Mouse (Mus musculus): Measurements from ENCODE around the gene Phf21b.
"Not testable (repeated sequence)": the region's sequence is repeated elsewhere in the genome, so short reads cannot be mapped to it uniquely, and the experiment has no call there.

The Phf21b gene

DNA sequence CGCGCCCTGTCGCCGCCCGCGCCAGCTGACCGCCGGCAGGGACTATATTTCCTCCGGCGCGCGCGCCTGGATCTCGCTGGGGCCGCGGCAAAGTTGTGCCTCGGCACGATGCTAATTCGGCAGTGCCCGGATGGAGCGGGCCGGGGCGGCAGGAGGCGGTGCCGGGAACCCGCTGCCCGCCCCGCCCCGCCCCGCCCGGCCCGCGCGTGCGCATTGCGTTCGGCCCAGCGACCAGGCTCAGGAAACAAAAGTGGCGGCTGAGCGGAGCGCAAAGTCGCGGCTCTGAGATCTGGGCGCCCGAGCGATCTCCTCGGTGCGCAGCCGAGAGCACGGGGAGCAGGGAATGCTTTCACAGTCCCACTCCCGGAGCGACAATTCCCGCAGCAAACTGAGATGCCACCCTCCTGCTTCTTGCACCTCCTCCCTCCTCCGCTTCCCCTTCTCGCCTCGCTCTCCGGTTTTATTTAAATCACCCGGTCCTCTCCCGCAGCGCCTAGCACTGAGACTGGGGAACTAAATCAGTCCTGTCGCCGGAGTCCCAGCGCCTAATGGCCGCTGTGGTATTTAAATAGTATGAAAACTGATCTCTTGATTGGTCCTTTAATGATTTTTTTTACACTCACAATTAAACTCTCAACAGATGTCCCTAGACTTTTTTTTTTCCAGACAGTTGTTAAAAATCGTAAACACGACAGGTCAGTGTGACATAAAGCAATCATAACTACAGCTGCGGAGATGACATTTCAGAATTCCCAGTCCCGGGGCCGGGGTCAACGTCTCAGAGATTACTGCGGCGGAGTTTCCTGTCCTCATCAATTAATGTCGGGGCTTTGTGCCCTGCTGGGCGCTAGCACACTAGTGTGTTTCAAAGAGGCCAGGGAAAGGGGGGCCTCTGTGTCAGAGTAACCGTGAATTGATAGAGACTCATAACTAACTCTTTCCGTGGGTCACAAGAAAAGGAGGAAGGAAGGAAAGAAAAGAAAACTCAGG is at the start of gene Phf21b:
Gene Phf21b (minus strand): TSS at position 44 of the 990 bp plus-strand sequence.
- peak; percentile 96 for DNase-seq (ENCODE audit: low read depth)

DNA sequence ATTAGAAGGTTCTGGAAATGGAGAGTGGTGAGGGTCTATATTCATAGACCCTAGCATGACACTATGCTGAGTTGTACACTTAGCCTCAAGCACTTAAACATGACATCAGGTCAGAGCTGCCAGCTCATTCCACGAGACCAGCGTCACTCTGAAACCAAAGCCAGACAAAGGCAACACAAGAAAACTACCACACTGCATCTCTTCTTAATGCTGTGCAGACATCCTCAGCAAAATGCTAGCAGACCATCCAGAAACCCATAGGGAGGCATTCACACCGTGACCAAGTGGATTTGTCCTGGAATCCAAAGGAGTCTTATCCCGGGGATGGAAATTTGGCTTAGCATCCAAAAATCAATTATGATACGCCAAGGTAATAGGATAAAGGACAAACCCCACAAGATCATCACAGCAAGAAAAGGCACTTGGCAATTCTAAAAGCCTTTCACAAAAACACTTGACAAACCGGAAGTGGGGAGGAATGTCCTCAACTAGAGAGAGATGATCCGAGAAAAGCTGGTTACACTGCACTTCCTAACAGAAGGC is 48.1 kb upstream of the Phf21b start:
- no peak for DNase-seq (ENCODE audit: low read depth)

DNA sequence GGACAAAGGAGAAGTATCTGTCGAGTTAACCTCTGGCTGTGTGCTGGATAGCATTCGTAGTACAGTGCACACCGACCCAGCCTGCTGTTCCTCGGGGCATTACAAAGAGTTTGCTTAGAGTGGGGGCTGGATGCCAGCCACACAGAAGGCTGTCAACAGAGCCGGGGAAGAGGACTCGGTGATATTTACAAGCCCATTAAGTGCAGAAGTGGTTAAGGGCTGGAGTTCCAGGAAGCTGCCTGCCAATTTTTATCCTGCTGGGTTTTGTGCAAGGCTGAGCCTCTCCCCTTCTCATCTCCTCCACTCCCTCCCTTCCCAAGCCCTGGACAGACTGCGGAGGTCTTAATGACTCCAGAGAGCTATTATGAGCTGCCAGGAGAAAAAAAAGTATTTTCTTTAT is 42.2 kb upstream of the Phf21b start:
- DNase-seq (ENCODE audit: low read depth): no peak

DNA sequence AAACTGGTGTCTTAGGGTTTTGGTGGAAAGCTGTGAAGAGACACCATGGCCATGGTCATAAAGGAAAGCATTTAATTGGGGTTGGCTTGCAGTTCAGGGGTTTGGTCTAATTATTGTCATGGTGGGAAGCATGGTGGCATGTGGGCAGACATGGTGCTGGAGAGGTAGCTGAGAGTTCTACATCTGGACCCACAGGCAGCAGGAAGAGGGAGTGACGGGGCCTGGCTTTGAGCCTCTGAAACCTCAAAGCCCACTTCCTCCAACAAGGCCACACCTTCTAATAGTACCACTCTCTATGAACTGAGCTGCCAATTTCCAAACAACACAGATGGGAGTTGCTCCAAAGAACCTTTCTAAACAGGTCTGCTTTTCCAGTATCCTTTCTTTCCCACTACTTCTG is 40.8 kb upstream of the Phf21b start:
- no peak for DNase-seq (ENCODE audit: low read depth)

DNA sequence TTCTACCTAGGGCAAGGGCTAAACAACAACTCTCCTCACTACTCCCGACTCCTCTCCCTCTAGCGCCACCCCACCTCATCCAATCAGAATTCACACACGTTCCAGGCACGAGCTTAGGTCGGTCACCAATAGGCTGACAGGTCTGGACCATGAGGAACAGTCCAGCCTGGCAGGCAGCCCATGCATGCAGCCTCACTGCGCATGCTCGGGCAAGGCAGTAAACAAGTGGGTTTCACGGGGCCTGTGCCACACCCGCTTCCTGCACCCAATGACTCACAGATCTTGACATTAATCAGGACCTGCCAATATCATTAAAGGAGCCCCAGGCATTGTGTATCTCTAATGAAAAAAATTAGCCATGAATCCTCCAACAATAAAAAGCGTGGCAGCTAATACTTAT is 40.4 kb upstream of the Phf21b start:
- not testable (repeated sequence) for DNase-seq (ENCODE audit: low read depth)

DNA sequence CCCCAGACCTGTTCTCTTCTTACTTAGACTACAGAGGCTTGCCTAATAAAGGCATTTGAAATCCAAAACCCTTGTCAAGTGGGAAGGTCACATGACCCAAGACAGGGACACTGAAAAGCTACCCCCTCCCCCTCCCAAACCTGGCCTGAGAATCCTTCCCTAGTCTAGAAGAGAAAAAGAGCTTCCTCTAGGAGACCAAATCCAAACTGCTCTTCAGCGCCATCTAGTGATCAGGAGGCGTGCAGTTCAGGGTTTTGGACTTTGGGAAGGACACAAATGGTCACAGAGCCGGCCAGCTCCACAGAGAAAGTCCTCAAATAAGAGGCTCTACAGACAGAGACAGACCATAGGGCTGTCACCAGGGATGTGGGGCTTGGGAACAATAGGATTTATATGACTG is 35.8 kb upstream of the Phf21b start:
- peak; percentile 88 for DNase-seq (ENCODE audit: low read depth)

DNA sequence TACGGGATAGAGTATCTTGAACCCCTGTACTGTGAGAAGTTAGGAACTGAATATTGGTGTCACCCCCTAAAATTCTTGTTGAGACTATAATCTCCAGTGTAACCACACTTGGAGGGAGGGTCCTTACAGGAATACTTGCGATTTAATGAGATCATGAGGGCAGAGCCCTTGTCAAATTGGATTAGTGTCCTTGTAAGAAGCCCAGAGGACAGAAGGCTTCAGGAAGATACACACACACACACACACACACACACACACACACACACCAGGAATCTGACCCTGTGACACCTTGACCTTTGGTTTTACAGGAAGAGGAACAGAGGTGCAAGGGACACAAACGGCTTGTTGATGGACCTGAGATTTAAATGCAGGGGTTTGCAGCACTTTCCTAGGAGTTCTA is 35.4 kb upstream of the Phf21b start:
- DNase-seq (ENCODE audit: low read depth): no peak

DNA sequence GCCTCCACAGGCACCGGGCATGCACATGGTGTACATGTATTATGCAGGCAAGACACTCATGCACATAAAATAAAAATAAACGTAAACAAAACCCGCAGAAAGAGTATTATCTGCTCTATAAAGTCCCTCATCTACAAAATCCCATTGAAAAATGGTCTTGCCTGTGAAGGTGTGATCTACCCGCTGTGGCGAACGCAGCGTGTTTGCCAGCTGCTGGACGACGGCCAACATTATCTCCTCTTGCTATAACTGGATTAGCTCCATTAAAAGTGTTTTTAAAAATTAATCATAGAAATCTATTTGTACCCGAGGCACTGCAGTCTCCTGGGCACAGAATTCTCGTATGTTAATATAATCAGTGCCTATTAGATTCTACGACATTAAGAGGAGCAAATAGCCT is 32.2 kb upstream of the Phf21b start:
- no peak for DNase-seq (ENCODE audit: low read depth)

DNA sequence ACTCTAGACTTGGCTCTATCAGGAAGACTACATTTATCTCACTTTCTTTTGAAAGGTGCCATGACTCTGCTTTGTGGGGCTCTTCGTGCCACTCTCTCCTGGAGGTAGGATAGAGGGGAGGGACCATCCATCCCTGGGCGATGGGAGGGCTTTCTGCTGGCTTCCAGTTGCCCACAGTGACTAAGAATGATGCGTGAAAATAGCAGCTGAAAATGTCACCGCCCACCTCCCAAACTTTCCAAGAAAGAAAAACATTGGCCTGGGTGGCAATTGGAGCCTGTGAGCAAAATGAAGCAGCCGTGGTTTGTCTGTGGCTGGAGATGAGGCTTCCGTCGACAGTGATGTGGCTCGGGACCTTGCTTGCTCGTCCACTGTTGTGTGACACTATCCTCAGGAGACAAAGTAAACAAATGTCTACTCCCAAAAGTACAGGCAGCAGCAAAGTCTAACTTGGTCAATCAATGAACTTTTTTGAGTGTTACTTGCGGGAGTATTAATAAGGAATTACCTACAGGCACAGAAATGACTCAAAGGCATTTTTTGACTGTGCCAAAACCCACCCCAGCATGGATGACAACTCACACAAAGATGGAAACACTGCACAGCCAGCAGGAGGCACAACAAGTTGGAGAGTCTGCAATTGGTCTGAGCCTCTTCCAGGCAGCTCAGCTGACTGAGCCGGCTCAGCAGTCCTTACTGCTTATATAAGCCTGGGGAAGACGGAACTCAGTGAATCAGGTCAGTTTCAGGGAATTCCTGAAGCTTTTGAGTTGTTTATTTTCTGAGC is 21.4 kb upstream of the Phf21b start:
- DNase-seq (ENCODE audit: low read depth): no peak

DNA sequence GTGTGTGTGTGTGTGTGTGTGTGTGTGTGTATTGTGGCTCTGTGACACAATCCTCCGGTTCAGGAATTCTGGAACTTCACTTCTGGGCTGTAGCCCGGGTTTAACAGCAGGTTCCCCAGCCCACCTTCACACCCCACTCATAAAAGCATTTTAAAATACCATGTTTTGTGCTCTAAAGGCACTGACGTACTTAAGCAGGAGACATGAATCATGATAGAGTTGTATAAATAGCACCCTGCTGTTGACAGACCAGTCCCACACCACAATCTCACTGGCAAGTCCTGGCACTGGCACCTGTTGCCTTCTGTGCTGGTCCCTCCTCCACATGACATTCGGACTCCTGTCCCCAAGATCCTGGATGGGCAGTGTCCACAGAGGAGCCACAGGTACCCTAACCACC is 18.0 kb upstream of the Phf21b start:
- no peak for DNase-seq (ENCODE audit: low read depth)

DNA sequence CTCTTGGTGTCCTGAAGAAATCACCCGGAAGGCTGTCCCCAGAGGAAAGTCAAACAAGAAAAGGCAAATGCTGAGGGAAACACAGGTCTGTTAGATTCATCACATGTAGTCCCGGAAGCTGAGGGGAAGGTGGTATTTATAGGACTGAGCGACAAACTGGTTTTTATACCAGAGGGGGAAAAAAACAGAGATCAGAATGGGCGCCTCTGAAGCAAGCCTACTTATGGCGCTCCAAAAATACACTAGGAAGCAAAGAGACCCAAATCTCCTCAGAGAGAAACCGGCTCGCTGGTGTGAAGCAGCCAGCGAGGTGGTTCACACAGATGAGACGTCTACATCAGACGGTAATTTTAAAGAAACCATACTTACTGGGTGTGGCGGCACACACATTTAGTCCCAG is 17.2 kb upstream of the Phf21b start:
- DNase-seq (ENCODE audit: low read depth): no peak

DNA sequence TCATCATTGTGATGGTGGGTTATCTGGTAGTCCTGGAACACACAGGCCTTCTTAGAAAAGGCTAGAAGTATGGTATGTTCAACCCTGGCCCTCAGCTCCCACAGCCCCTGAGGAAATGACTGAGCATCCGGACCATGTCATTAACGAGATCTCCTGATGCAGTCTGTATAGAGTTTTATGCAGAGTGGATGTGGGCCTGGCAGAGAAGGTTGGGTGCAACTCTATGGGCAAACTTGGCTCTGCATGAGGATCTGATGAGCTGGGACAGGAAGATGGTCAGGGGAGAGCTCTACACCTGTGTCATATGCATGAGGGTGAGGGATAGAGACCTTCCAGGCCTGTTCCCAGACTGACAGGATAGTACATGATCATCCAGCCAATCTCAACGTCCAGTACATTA is 16.0 kb upstream of the Phf21b start:
- no peak for DNase-seq (ENCODE audit: low read depth)

DNA sequence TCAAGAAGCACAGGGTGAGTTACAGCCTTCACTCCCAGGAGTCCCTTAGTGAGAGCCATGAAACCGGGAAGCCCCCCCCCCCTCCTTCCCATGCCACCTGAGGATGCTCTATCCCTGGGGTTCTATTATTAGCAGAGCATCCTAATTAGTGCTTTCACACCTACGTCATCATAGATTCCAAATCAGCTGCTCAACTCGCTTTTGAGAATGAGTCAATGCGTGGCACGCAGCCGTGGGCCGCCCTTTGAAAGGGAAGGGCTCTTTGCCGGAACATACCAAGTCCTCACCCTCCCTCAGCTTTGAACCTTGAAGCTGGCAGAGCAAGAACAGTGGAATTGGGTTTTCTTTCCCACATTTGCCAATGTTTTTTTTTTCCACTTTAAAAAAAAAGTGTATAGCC is 6.1 kb upstream of the Phf21b start:
- no peak for DNase-seq (ENCODE audit: low read depth)

DNA sequence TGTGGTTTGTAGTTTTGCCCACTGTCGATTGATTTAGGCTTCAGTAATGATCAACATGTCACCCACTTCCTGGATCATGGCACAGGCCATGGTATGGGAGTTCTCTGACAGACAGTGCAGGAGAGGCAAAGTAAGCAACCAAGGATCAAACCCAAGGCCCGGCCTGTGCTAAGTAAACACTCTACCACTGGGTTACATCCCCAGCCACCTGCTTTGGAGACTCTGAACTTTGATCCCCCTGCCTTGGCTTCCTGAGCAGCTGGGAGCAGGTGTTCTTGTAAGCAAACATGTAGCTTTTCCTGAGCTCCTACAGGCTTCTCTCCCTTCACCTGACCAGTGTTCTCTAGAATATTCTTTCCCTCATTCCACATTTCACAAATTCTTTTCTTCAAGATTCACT is 1.8 kb upstream of the Phf21b start:
- no peak for DNase-seq (ENCODE audit: low read depth)

DNA sequence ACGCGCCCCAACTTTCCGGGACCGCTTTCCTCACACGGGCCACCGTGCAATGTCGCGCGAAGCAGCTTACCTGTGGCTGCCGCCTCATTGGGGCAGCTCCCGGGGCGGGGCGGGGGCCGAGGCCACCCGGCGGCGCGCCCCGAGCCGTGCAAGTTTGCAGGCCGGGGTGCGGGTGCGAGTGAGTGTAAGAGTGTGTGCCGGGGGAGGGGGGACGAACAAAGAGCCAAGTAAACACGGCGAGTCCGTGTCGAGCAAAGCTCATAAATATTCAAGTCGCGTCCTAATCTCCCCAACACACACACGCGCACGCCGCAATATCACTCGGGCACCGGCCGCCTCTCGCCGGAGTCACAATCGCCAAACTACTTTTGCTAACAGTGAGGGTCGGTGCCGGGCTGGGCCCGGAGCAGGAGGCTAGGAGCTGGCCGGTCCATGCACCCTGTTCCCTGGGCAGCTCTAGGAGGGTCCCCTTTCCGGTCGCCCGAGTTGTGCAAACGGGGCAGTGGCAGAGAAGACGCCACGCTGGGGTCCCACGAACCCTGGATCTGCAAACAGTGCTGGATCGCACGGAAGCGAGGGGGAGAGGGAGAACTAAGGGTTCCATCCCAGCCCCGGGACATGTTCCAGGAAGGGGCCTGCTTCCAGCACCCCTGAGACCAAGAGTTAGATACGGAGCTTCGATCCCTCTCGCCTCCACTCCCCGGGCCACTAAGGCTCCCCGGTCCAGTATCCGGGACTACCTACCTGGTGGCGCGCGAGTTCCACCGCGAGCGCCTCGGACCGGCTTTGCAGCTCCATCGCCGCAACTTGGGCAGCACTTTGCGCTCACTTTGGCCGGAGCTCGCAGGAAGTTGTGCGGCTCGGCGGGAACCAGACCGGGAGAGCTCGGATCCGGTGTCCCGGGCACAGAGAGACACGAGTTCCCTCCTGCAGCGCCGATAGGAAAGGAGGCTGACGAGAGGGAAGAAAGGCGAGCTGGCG is 638 bp downstream of the Phf21b start:
- DNase-seq (ENCODE audit: low read depth): peak; percentile 72

DNA sequence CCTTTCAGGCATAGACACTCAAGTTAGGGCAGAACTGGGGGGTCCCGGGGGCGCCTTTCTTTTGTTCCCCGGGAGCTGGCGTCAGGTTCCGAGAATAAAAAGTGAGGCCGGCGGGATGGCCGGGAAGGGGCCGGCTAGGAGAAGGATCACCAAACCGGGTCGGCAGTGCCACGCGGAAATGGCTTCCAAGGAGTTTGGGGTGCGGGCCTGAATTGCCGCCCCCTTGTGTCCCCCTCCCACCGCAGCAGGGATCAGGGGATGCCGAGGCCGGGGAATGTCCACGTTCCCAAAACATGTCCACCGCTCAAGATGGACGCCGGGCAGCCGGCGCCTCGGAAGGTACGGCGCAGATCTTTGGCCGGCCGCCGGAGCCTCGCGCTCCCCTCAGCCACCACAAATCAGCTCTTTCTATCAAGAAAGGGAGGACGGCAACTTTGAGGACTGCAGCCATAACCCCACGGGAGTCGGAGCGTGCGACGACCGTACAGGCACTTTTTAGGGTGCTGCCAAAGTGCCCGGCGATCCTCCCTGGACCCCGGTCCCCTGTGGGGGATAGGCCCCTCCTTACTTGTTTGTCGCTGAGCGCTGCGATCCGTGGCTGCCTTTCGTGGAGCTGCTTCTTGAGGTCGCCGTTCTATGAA is 1.6 kb downstream of the Phf21b start:
- no peak for DNase-seq (ENCODE audit: low read depth)

DNA sequence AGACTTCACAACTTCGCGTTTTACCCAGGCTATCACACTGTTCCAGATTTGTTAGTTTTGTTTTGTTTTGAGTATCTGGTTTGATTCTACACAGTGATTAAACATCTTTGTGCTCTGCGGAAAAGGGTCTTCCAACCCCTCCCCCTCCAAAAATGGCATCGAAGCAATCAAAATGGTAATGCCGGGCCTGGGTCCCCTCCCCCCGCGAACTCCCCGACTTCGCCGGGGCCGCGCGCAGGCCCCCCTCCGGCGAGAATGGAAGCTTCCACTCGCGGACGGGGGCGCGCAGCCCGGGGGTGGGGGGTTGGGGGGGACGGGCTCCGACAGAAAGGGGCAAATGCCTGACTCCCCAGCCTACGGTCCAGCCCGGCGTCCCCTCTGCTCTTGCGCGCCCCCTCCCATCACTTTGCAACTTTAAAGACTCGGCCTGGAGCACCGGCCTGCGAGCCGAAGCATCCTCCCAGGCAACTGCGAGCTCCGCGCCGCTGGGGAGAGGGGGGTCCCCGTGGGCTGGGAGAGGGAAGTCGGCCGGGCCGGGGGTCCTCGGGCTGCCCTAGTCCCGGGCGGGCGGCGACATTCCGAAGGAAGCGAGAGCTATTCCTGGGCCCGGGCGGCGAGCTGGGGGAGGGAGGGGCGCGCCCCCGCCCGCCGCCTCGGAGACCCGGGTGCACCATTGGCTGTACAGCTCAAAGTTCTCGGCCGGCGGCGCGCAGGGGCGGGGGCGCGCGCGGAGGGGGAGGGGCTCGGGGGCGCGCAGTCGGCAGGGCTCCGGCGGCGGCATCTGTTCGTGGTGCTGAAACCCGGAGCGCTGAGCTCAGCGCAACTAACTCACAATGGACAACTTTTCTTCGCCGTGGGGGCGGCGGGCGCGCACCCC is 2.4 kb downstream of the Phf21b start:
- peak; percentile 89 for DNase-seq (ENCODE audit: low read depth)

DNA sequence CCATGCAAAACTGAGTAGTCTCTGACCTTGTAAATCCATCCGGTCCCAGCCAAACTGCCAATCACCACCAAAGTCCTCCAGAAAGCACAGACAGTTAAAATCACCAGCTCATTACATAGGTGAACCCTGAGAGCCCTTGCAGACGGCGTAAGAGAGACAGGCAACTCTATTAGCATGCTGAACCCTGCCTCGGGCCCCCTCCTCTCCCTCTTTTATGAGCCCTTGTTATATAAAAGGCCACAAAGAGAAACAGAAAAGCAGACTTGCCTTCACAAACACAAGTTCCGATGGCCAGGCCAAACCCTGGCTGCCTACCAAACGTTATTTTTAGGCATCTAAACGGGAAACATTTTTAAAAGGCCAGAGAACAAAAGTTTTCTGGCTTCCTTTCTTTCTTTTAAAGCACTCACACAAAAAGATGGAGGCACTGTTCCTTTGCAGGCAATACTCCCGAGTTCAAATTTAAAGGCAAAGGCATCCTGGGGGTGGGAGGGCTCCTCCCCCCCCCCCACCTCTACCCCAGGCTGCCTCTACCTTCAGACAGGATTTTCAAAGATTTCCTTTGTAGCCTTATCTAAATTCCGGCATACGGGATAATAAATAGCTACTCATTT is 3.3 kb downstream of the Phf21b start:
- peak; percentile 64 for DNase-seq (ENCODE audit: low read depth)

DNA sequence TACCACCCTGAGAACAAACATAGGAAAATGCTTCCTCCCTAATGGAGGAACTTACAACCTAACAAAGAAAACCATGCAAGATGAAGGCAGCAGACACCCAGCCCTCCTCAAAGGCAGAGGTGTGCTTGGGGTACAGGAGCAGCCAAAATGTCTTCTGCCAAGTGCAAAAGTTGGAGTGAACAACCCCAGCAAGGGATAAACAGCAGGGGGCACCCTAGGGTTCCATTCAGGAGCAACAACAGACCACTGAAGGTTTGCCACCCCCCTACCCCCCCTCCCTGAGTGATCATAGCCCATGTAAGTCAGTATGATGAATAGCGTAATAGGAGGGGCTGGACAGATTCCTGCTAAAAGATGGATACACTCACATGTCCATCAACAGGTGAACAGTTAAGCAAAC is 5.5 kb downstream of the Phf21b start:
- peak; percentile 50 for DNase-seq (ENCODE audit: low read depth)

DNA sequence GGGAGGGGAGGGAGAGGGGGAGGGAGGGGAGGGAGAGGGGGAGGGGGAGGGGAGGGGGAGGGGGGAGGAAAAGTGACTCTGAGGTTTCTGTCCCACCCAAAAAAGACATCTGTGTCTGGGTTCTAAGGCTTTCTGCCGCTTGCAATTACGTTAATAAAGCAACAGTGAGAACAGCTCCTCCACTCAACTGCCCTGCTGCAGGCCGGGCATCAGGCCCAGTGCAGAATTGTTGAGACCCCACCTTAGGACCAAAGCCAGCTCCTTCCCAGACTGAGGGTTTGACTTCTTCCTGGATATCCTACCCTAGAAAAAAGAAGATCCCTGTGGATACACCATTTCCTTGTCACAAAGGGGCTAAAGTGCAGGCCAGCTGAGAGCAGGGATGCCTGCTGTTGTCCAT is 9.6 kb downstream of the Phf21b start:
- DNase-seq (ENCODE audit: low read depth): no peak
